Mouse (Mus musculus): Measurements from ENCODE around the gene Nyx.

- no peak for TF ChIP-seq CTCF (IDR thresholded peaks at IDR 0.05; ENCODE audit: extremely low read depth, insufficient read depth, insufficient read length, insufficient replicate concordance)
- TF ChIP-seq POLR2A (IDR thresholded peaks at IDR 0.05; ENCODE audit: low read depth, low read length), result no peak
These were observed 38.5 kb downstream of the Nyx start for GRCm38 (mm10) chrX:13504389-13504788.

All from spleen, adult 2 months (tissue).